Mouse (Mus musculus): ENCODE results near the gene Traf1.

GRCm38 (mm10) chr2:34998956-34999355 is 37.4 kb upstream of the Traf1 start:
- no peak for TF ChIP-seq POLR2A (IDR thresholded peaks at IDR 0.05; ENCODE audit: extremely low read depth, insufficient read depth, low read length)
- no peak for TF ChIP-seq CTCF (IDR thresholded peaks at IDR 0.05; ENCODE audit: low read depth, low read length)
